Mouse (Mus musculus): Measurements from ENCODE around the gene Idh3b.

The Idh3b gene

DNA sequence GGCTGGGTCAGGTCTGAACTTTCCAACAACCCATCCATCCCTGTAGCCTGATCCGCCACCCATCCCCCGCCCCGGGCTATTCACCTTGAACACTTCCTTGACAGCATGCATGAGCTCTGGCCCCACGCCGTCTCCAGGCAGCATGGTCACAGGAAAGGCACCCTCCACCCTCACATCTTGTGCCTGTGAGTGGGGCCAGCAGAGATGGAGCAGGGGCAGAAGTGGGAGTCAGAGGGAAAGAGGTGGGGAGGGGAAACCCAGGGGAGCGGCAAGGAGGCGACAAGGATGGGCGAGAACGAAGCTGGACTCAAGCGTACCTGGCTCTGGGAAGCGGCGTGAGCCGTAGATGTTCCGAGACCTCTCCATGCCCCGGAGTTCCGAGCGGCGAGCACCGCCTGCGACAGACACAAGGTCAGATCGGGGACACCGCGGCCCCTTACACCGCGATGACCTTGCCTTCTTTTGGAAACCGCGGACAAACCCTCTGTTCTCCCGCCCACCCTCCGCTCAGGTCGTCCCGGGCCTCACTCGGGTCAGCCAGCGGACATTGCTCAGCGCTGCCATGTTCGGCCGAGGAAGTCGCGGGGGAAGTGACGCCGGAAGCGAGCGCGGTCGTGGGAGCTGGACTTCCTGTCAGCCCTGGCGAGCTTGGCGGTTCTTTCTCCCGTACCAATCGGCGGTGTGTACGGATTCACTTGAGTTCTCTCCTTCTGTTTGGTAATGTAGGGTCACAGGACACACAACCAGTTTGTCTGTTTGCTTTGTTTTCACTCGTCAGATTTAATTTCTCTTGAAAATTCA, at the start of gene Idh3b:
Gene Idh3b, minus strand, starts transcription at position 694 of the 801 bp plus-strand sequence.
- in situ Hi-C loops (cut with MboI; ENCODE audit: low pct_unique_long_range_greater_than_20kb in 1 of 2, low sequenced_read_pairs in 2 of 2, unreplicated experiment in 1 of 2), result no loop called here

DNA sequence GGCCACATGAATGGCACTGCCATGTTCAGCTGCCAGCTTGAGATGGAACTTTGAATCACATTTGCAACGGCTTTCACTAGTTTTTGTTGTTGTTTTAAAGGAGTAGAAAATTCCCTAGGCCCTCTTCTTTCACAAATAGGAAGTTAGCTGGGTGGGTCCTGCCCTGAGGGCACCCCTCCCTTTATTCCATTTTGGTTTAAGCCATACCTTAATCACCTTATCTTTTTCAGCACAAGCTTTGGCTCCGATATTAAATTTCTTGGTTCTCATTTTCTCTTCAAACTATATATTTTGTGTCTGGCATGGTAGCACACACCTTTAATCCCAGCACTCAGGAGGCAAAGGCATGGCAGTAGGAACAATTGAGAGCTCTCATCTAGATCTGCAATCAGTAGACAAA, 45.2 kb upstream of the Idh3b start:
- in situ Hi-C loops (cut with MboI; ENCODE audit: low pct_unique_long_range_greater_than_20kb in 1 of 2, low sequenced_read_pairs in 2 of 2, unreplicated experiment in 1 of 2), result no loop called here

DNA sequence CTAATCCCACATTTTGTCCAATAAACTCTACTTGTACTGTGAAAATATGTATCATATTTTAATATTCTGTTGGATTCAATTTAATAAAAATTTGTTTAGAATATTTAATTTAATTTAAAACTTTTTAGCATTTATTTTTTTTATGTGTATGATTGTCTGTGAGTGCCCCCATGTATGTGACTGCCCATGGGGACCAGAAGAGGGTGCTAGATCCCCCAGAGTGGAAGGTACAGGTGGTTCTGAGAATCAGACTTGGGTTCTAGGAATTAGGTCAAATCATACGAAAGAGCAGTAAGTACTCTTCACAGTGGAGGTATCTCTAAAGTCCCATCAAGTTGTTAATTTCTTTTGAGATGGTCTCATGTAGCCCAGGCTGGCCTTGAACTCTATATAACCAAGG, 42.7 kb upstream of the Idh3b start:
- in situ Hi-C loops (cut with MboI; ENCODE audit: low pct_unique_long_range_greater_than_20kb in 1 of 2, low sequenced_read_pairs in 2 of 2, unreplicated experiment in 1 of 2), result no loop called here

DNA sequence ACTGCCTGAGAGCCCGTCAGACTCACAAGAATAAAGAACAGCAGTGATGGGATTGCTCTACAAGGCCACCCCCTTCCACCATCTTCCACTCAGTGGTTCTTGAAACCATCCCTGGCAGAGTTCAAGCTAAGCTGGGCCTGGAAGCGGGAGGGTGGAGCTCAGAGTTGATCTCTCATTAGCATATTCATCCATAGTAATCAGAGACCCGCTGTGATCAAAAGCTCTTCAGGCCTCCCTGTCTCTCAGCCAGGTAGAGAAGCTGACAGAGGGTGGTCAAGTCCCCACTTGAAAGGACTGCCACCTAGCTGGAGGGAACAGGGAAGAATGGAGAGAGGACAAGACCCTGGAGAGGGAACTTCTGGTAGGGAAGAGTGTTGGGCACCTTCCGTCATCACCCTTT, 18.7 kb upstream of the Idh3b start:
- in situ Hi-C loops (cut with MboI; ENCODE audit: low pct_unique_long_range_greater_than_20kb in 1 of 2, low sequenced_read_pairs in 2 of 2, unreplicated experiment in 1 of 2), result no loop called here

GRCm38 (mm10) chr2:130297580-130297979, 13.2 kb upstream of the Idh3b start:
- in situ Hi-C loops (cut with MboI; ENCODE audit: low pct_unique_long_range_greater_than_20kb in 1 of 2, low sequenced_read_pairs in 2 of 2, unreplicated experiment in 1 of 2), result loop anchor here in 1 of 2 experiments (10.0 kb wide), 1 partner anchor 67 kb away; no protein-coding TSS in a partner anchor

- in situ Hi-C loops (cut with MboI; ENCODE audit: low pct_unique_long_range_greater_than_20kb in 1 of 2, low sequenced_read_pairs in 2 of 2, unreplicated experiment in 1 of 2), result loop anchor here in 1 of 2 experiments (10.0 kb wide), 1 partner anchor 69 kb away; no protein-coding TSS in a partner anchor
Observed at GRCm38 (mm10) chr2:130296134-130296745, 11.9 kb upstream of the Idh3b start.

GRCm38 (mm10) chr2:130295331-130296133, 11.2 kb upstream of the Idh3b start:
- in situ Hi-C loops (cut with MboI; ENCODE audit: low pct_unique_long_range_greater_than_20kb in 1 of 2, low sequenced_read_pairs in 2 of 2, unreplicated experiment in 1 of 2), result loop anchor here in 1 of 2 experiments (10.0 kb wide), 1 partner anchor 69 kb away; no protein-coding TSS in a partner anchor

- in situ Hi-C loops (cut with MboI; ENCODE audit: low pct_unique_long_range_greater_than_20kb in 1 of 2, low sequenced_read_pairs in 2 of 2, unreplicated experiment in 1 of 2), result loop anchor here in 1 of 2 experiments (10.0 kb wide), 1 partner anchor 70 kb away; no protein-coding TSS in a partner anchor
Observed at GRCm38 (mm10) chr2:130294936-130295277, 10.6 kb upstream of the Idh3b start, which contains the start of gene Ebf4. Ebf4 (plus strand) TSS chr2:130295169.

DNA sequence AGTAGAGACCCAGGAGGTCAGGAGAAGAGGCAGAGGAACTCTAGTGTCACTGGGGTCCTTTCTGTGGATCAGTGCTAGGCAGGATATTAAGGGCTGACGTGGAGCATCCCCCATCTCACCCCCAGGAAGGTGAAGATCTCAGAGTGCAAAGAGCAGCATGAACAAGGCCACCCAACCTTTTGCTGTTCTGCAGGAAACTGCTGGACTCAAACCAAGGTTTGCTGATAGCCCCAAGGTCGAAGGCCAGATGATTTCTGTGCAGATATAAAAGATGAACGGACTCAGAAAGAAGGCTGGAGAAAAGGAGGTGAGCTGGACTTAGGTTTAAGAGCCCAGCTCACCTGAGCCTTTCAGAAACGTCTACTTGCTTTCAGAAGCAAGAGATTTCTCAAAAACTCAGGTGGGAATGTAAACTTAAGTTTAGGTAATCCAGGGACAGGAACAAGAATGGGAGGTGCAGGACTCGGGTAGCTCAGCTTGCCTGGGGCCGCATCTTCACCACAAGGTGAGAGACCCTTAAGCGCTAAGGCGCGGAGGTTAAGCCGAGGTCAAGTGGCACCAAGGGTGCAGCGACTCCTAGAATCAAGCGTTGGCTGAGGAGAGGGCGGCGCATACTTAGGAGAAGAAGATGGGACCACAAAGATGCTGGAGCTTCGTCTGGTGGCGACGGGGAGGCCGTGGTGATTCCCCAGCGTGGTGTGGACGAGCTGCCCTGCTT, 10.0 kb upstream of the Idh3b start:
- in situ Hi-C loops (cut with MboI; ENCODE audit: low pct_unique_long_range_greater_than_20kb in 1 of 2, low sequenced_read_pairs in 2 of 2, unreplicated experiment in 1 of 2), result loop anchor here in 1 of 2 experiments (10.0 kb wide), 1 partner anchor 70 kb away; no protein-coding TSS in a partner anchor

- in situ Hi-C loops (cut with MboI; ENCODE audit: low pct_unique_long_range_greater_than_20kb in 1 of 2, low sequenced_read_pairs in 2 of 2, unreplicated experiment in 1 of 2), result loop anchor here in 1 of 2 experiments (10.0 kb wide), 1 partner anchor 71 kb away; no protein-coding TSS in a partner anchor
Observed at GRCm38 (mm10) chr2:130293486-130293885, 9.1 kb upstream of the Idh3b start.

- in situ Hi-C loops (cut with MboI; ENCODE audit: low pct_unique_long_range_greater_than_20kb in 1 of 2, low sequenced_read_pairs in 2 of 2, unreplicated experiment in 1 of 2), result loop anchor here in 1 of 2 experiments (10.0 kb wide), 1 partner anchor 72 kb away; no protein-coding TSS in a partner anchor
Observed at GRCm38 (mm10) chr2:130293009-130293408, 8.7 kb upstream of the Idh3b start.

GRCm38 (mm10) chr2:130291434-130291833, 7.1 kb upstream of the Idh3b start:
- in situ Hi-C loops (cut with MboI; ENCODE audit: low pct_unique_long_range_greater_than_20kb in 1 of 2, low sequenced_read_pairs in 2 of 2, unreplicated experiment in 1 of 2), result loop anchor here in 1 of 2 experiments (10.0 kb wide), 1 partner anchor 73 kb away; no protein-coding TSS in a partner anchor

- in situ Hi-C loops (cut with MboI; ENCODE audit: low pct_unique_long_range_greater_than_20kb in 1 of 2, low sequenced_read_pairs in 2 of 2, unreplicated experiment in 1 of 2), result loop anchor here in 1 of 2 experiments (5.0 kb wide), 1 partner anchor 78 kb away; no protein-coding TSS in a partner anchor
Observed at GRCm38 (mm10) chr2:130289086-130289485, 4.7 kb upstream of the Idh3b start.

- in situ Hi-C loops (cut with MboI; ENCODE audit: low pct_unique_long_range_greater_than_20kb in 1 of 2, low sequenced_read_pairs in 2 of 2, unreplicated experiment in 1 of 2), result no loop called here
Observed at GRCm38 (mm10) chr2:130280818-130281217, 3.5 kb downstream of the Idh3b start.

DNA sequence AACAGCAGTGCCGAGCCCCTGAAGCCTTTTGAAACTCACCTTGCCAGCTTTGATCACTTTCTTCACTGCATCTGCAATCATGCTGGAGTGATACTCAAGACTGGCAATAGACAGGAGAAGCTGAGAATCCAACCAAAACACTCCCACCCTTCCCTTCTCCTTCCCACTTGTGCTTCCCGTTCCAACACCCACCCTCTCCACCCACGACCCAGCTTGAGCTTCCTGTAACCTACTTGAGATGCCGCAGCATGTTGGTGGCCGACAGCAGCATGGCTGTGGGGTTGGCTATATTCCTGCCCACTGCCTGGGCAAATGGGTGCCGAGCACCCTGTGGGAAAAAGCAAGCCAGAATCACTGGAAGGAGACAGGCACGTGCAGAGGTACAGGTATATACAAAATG, 4.1 kb downstream of the Idh3b start:
- in situ Hi-C loops (cut with MboI; ENCODE audit: low pct_unique_long_range_greater_than_20kb in 1 of 2, low sequenced_read_pairs in 2 of 2, unreplicated experiment in 1 of 2), result no loop called here

- in situ Hi-C loops (cut with MboI; ENCODE audit: low pct_unique_long_range_greater_than_20kb in 1 of 2, low sequenced_read_pairs in 2 of 2, unreplicated experiment in 1 of 2), result no loop called here
Observed at GRCm38 (mm10) chr2:130279600-130280091, 4.7 kb downstream of the Idh3b start.

DNA sequence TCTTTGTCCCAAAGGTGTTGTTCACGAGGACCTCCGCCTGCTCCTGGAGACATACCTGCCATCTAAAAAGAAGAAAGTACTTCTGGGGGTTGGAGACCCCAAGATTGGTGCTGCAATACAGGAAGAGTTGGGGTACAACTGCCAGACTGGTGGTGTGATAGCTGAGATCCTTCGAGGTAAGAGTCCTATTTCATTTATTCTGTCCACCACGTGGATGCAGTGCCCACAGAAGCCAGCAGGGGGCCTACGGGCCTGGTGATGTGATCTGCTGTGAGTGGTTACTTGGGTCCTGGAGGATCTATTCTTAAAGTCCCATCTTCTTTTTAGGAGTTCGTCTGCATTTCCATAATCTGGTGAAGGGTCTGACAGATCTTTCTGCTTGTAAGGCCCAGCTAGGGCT, 8.7 kb downstream of the Idh3b start:
- in situ Hi-C loops (cut with MboI; ENCODE audit: low pct_unique_long_range_greater_than_20kb in 1 of 2, low sequenced_read_pairs in 2 of 2, unreplicated experiment in 1 of 2), result no loop called here

- in situ Hi-C loops (cut with MboI; ENCODE audit: low pct_unique_long_range_greater_than_20kb in 1 of 2, low sequenced_read_pairs in 2 of 2, unreplicated experiment in 1 of 2), result no loop called here
Observed at GRCm38 (mm10) chr2:130274862-130275261, 9.5 kb downstream of the Idh3b start.
